Mouse (Mus musculus): ENCODE data around the gene Gtf3c5.

The Gtf3c5 gene

DNA sequence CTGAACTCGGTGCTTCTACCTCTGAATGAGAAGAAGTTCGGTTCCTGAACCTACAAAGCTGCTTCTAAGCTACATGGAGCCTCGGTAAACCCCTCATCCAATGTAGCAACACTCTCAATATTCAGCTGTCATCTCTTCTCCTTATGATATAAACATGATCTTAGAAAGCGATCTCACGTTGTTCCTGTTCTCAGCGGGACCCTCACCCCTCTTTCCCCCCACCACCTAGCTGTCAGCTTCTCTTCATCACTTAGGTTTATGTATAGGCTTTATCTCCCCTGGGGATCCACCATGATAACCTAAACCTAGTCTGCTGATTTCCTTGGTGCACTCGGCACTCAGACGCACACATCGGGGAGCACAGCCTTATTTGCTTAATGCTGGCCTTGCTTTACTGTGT lies at the start of gene Gtf3c5:
Gene Gtf3c5, minus strand, starts transcription at position 101 of the 400 bp plus-strand sequence.
- no peak for DNase-seq (ENCODE audit: low read depth, low spot score)

DNA sequence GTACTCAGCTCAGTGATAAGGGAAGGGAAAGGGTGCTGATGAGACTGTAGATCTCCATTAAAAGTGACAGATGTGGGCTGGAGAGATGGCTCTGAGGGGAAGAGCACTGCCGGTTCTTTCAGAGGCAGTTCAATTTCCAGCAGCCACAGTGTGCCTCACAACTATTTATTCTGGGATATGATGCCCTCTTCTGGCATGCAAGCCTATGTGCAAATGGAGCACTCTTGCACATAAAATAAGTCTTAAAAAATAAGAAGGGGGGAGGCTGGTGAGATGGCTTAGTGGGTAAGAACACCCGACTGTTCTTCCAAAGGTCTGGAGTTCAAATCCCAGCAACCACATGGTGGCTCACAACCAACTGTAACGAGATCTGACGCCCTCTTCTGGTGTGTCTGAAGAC lies 49.6 kb upstream of the Gtf3c5 start:
- no peak for DNase-seq (ENCODE audit: low read depth, low spot score)

DNA sequence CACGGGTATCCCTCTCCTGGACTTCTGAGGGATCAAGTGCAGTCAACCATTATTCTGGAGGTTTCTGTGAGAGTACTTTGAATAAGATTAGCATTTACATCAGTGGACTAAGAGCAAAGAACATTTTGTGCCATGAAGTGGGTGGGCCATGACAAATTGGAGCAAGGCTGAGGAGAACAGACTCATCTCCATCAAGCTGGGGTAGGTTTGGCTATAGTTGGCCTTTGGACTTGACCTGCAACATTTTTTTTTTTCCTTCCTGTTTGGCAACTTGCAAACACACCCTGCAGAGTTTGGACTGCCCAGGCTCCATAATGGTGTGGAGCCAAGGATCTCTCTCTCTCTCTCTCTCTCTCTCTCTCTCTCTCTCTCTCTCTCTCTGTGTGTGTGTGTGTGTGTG lies 49.1 kb upstream of the Gtf3c5 start:
- DNase-seq (ENCODE audit: low read depth, low spot score): no peak

DNA sequence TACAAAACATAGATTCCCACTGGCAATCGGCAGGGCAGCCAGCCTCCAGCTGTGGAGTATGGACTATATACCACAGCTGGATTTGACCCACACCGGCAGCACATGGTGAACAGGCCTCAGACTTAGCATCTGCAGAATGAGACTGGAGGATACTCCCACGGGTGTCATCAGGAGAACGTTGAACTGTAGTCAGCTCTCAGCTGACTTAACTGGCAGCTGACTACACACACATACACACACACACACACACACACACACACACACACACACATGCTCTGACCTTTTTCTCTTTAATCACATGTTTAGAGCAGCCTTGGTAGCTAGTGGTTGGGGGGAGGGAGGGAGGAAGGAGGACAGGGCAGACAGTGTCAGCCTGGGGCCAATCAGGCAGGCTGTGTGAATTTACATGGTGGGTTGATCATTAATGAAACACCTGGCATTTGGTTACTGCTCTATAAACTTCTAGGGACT lies 46.4 kb upstream of the Gtf3c5 start:
- DNase-seq (ENCODE audit: low read depth, low spot score): no peak

DNA sequence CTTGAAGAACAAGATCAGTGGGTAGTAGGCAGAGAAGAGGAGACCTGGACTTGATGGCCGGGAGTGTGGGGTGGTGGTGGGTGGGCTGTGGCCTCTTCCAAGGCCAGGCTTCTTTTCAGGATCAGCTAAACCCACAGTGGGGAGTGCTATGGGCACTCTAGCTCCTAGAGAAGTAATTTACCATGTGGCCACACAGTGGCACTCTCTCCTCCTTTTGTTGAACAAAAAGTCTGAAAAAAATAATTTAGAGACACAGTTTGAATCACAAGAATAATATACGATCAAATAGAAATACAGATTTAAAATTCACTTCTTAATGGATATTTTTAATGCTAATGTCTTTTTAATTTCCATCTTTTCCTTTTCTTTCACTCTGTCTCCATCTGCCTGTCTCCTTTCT lies 44.5 kb upstream of the Gtf3c5 start:
- DNase-seq (ENCODE audit: low read depth, low spot score): no peak

DNA sequence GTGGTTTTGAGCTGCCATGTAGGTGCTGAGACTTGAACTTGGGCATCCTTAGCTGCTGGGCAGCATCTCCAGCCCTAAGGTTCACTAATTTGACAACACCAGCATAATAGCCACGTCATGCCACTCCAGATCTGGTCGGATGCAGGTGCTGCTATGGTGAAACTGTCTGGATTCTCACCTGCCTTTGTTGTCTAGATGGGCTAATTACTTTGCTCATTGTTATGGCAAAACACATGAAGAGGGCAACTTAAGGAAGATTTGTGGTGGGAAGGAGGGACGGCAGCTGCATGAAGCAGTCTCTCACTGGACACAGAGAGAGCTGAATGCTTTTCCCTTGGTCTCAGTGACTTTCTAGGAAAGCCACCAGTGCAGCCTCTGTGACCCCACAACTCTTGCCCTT lies 42.5 kb upstream of the Gtf3c5 start:
- peak; percentile 52 for DNase-seq (ENCODE audit: low read depth, low spot score)

DNA sequence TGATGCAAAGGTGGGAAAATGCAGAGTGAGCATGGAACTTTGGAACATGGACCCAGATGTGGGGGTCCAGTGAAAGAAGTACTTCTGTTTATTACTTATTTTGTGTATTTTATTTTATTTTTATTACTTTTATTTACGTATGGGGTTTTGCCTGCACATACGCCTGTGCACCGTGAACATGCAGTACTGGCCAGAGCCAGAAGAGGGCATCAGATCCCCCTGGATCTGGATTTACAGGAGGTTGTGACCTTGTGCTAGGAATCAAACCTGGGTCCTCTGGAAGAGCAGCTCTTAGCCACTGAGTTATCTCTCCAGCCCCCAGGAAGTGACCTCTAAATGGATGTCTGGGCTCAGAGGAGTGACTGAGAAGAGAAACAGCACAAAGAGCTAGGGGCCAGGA lies 41.3 kb upstream of the Gtf3c5 start:
- DNase-seq (ENCODE audit: low read depth, low spot score): peak; percentile 71

DNA sequence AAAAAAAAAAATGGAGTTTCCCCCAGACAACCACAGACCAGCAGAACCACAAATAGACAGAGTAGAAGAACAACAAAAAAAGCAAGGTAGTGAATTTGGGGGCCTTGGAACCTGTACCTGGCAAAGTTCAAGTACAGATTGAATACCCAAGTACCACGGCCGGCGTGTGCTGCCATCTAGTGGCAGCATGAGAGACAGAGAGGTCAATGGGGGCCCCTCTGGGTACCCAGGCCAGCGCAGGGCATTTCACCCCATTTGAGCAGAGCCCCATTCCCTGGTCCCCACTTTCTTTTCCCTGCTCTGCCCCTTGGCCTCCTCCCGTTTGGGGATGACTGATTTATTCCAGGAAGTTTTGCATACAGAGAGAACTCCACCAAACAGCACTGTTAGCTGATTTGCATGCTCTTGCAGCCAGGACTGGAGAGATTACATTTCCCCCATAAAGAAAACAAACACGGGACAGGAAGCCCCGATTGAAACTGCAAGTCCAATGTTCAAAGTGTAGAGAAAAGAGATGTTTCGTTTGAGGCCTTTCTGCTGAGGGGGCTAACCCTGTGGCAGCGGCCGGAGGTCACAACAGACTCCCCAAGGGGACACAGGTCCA lies 39.1 kb upstream of the Gtf3c5 start:
- DNase-seq (ENCODE audit: low read depth, low spot score): peak; percentile 36

DNA sequence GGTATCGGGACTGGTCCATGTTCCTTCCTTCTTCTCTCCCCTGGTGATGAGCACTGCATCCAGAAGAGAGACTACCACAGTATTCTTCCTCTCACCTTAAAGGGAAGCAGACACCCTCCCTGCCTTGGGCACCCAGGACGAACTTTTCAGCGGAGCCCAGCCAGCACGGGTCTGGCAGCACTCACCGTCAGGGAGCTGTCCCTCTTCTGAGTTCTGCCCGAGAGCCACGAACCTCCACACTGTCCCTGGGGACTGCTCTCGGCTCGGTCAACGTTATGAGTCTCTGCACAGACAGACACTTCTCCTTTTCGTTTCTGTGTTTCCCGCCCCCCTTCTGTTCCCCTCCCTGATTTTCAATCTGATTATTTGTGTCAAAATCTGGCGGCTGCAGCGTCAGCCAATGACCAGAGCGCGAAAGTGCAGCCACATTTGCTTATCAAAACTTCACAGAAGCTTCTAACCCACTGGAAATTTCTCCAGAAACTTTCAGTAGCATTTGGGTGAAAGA lies 38.2 kb upstream of the Gtf3c5 start, which contains the start of gene Gfi1b:
Gene Gfi1b, minus strand, starts transcription at position 319 of the 508 bp plus-strand sequence.
- DNase-seq (ENCODE audit: low read depth, low spot score): no peak

DNA sequence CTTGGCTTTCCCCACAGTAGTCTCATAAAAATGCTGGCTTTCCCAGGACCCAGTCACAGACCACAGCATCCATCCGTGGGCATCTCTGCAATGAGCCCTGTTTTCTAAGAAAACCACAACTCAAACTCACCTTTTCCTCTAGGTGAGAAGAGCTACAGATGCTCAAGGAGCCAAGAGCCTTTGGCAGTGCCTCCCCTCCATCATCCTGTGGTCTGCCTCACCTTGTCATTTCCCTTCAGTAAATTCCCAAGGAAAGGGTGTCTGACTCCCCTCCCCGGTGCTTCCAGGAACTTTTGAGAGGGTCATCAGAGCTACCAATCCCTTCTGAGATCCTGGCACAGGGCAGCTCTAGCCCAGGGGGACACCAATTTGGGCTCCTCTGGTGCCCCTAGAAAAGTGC lies 37.6 kb upstream of the Gtf3c5 start:
- DNase-seq (ENCODE audit: low read depth, low spot score): no peak

DNA sequence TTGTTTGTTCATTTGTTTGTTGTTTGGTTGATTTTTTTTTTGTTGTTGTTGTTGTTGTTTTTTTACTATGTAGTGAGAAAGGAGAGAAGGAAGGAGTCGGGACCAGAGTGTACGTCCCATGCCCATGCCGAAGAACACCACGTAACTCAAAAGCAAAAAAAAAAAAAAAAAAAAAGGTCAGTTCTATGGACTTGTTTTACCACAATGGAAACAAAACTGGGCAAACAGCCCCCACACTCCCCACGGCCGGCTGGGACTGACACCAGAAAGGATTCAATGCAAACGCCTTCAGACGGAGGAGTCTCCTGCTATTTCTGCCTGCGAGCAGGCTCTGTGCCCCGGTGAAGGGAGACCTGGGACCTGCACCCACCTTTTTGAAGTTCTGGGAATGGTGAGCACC lies 37.0 kb upstream of the Gtf3c5 start:
- no peak for DNase-seq (ENCODE audit: low read depth, low spot score)

DNA sequence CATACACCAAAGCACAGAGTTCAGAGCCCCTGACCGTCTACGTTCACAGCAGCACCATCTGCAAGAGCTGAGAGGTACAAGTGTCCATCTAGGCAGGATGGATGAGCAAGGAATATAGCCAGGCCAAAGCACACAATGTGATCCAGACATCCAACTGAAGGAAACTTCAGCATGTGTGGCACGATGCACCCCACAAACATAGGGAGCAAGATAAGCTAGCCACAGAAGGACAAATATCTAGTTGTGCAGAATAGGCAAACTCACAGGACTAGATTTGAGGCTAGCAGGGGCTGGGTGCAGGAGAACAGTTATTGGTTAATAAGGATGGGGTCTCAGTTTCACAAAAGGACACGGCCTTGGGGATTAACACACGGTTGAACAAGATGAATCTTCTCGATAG lies 35.8 kb upstream of the Gtf3c5 start:
- DNase-seq (ENCODE audit: low read depth, low spot score): no peak

DNA sequence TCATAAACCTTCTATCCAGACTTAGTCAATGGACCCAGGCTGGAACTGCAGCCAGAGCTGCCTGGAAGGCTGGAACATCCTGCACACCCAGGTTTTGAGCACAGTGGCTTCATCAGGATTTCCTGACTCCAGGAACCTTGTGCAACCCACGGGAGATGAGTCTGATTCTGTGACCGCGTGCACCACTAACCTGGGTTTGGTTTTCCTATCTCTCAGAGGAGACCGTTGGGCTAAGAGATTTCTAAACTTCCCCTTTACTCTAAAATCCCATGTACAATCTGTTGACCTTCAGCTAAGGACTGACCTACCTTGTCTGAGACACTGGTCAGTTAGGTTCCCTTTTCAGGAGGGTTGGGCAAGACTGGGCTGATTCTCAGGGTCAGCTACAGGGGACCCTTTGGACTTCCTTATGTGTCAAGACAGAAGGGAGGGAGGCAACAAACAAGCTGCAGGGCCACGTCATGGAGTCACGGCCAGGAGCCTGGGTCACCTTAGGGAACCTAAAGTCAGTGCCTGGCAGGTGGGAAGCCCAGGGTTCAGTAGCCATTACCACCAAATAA lies 35.3 kb upstream of the Gtf3c5 start:
- DNase-seq (ENCODE audit: low read depth, low spot score): no peak

DNA sequence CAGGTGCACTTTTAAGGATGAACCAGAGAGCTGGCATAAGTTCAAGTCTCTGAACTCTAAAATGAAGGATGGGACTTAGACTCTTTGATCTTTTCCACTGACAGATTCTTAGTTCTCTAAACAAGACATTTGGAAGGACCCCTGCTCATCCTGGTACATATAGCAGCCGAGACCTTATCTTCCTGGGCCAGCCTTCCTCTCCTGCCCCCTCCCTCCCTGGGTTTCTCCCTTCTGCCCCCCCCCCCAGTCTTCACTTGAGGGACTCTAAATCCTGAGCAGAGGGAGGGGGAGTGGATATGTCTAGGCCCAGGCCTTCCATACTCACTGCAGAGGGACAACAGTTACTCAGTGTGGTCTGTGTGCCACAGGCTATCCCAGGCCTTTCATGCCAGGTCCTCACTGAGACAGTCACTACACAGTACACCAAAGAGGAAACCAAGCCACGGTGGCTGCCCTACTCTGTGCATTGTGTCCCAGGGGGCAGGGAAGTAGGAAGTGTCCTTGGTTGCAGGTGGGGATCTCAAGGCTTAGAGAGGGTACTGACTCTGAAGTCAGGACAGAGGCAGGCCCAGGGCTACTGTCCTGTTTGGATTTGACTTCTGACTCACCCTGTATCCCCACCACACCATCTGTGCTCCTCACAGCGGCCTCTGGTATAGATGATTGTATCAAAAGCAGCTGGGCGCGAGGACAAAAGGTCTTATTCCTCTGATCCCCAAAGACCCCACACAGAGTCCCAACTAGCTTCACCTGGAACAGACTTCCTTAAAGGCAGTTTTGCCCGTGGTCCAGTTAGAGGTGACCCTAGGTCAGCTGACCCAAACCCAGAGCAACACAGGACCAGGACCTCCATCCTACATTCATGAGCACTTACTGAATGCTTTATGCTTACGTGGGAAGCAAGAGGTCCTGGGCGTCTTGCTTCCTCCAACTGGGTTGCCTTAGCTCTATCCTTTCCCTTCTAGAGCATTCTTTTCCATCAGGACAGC lies 34.2 kb upstream of the Gtf3c5 start:
- DNase-seq (ENCODE audit: low read depth, low spot score): no peak

DNA sequence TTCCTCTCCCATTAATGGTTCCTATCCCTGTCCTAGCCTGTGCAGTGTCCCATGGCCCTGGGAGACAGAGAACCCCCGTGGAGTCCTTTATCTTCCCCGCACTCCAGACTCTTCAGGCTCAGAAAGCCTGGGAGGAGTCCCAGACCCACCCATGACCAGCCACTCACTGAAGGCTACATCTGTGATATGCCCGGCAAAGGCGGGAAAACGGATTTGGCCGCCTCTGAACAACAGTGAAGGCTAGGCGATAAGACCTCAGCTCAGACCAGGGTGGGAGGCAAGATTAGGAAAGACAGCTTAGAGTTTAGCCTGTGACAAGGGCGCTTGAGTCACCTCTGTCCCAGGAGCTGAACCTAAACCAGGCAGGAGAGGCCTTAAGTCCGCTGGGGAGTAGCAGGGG lies 33.3 kb upstream of the Gtf3c5 start:
- no peak for DNase-seq (ENCODE audit: low read depth, low spot score)

DNA sequence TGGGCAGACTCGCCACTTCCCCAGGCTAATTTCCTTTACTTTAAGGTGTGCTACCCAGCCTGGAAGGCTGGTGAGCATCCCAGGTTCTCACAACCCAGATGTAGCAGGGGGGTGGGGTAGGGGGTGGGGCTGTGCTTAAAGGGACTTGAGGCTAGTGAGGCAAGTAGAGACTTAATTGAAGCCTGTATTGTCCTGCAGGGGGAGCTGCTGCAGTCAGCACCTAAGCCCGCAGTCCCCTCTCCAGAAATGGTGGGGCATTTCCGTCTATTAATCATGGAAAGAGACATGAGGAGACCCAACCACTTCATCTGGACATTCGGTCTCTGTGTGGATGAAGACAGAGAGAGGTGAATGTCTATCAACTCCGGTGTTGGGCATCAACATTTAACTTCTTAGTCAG lies 32.8 kb upstream of the Gtf3c5 start:
- DNase-seq (ENCODE audit: low read depth, low spot score): peak; percentile 87

DNA sequence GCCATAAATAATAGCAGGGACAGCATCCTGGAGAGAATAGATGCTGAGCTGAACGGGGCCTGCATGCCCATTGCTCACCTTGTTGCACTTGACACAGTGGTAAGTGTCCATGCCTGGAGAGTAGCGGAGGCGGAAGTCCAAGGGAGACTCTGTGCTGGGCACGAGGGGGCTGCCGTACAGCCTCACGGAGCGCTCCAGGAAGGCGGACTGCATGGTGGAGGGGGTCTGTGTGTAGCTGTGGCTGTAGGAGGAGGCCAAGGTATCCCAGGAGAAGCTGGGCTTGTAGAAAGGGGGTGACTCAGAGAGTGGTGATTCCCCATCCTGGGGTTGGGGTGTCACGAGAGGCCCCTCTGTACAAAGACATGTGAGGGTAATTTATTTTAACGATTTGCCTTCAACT lies 30.0 kb upstream of the Gtf3c5 start:
- DNase-seq (ENCODE audit: low read depth, low spot score): no peak

DNA sequence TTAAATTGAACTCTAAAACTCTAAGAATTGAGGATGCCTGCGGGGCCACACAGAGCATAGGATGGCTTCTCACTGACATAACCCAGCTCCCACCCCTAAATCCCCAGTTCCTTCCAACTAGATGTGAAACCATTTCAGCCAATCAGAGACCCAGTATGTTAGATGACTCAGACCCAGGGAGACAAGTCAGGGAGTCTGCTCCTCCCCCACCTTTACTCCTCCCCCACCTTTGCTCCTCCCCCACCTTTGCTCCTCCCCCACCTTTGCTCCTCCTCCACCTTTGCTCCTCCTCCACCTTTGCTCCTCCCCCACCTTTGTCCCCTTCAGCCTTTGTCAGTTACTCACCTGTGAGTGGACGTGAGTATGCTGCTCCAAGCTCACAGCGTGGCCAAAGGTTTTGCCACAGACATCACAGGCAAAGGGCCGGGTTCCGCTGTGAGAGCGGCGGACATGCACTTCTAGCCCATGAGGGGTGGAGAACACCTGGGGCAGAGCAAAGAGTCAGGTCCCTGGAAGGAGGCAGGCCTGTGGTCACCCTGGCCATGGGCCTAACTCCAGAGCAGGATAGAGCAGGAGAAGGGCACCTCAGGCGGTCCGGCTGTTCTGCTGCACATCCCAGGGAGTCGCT lies 29.0 kb upstream of the Gtf3c5 start:
- DNase-seq (ENCODE audit: low read depth, low spot score): peak; percentile 86

DNA sequence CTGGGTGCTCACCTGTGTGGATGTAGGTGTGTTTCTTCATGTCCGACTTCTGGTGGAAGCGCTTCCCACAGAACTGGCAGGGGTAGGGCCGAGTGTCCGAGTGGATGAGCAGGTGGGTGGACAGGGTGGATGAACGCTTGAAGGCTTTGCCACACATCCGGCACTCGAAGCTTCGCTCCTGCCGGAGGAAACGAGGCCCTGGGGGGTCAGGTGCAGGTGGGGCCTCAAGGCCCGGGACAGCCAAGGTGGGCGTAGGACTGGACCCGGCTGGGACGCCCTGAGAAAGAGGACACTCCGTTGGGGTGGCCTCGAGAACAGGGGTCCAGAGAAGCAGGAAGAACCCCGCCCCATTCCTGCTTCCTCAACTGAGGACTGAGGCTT lies 27.8 kb upstream of the Gtf3c5 start:
- DNase-seq (ENCODE audit: low read depth, low spot score): no peak

DNA sequence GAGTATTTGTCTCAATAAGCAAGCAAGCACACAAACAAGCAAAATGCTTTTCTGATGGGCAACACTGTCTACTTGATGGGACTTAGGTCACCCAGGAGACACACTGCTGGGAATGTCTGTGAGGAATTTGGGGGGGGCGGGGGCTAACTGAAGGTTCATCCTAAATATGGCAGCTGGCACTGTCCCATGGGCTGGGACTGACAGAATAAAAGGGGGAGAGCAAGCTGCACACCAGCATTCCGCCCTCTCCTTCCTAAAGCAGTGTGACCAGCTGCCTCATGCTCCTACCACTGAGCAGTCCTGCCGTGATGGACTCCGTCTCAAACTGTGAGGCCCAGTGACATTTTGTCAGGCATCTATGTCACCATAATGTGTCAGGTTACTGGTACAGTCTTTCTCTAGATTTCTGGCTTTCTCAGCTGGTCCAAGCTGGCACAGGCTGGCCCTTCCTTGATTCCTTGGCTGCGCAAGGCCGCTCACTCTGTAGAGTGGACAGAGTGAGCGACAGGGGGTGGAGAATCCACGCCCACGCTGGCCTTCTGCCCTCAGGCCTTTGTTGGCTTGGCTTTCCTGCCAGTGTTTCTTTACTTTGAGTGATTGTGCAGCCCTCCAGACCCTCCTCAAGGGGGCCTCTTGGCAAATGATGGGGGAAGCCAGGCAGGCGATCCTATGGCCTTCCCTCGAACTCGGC lies 27.3 kb upstream of the Gtf3c5 start:
- no peak for DNase-seq (ENCODE audit: low read depth, low spot score)

DNA sequence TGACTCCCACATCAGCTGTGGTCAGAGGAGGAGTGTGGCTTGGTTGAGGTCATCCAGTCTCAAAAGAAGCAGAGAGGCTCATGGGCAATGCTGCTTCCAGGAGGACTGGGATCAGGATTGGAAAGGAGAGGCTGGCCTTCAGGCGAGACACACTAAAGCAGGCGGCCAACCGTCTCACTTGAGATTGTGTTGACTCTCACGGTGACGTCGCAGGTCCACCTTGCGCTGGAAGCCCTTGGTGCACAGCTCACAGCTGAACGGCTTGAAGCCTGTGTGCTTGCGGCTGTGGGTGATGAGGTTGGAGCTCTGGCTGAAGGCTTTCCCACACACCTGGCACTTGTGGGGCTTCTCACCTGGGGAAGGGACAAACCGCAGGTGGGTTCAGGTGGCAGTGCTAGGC lies 26.3 kb upstream of the Gtf3c5 start:
- no peak for DNase-seq (ENCODE audit: low read depth, low spot score)

Data from ES-CJ7 (cell line).